Mouse (Mus musculus) MEL (cell line): ENCODE results near the gene Slc38a7. TPM values are rescaled to one million over a fixed set of nuclear protein-coding genes. Genes with fewer than 3 reads are reported as not detected.

ENCODE experiments used
- DNase-seq: peaks from one replicate; pipeline ENCODE4 v3.0.0; 2011; ENCODE audit warnings: low read depth, low spot score
- H3K27ac ChIP-seq: 2 replicates; pipeline ENCODE4 v1.5.1; 2012; ENCODE audit warnings: low read depth, mild to moderate bottlenecking, control low read depth, low read length, moderate library complexity; ENCODE audit not compliant: control insufficient read depth
- H3K27me3 ChIP-seq, 2 experiments: fragments of 150-350 bp in 1 of 2; sonication (generic) in 1 of 2; 2 replicates each; pipeline ENCODE4 v1.6.1; 2012; ENCODE audit warnings: low read length in 2 of 2, mild to moderate bottlenecking in 2 of 2, improper control_type of control experiment in 1 of 2, moderate library complexity in 1 of 2; ENCODE audit not compliant: insufficient read depth in 2 of 2, control insufficient read depth in 1 of 2
- H3K36me3 ChIP-seq, 2 experiments: 2 replicates each; pipeline ENCODE4 v1.6.1; 2012 to 2014; ENCODE audit warnings: low read length in 2 of 2, improper control_type of control experiment in 1 of 2, inconsistent platforms in 1 of 2, mild to moderate bottlenecking in 1 of 2; ENCODE audit not compliant: insufficient read depth in 2 of 2, control insufficient read depth in 1 of 2
- H3K4me1 ChIP-seq, 2 experiments: fragments of 150-350 bp in 1 of 2; sonication (generic) in 1 of 2; 2 replicates each; pipeline ENCODE4 v1.6.1; 2012; ENCODE audit warnings: low read length in 2 of 2, improper control_type of control experiment in 1 of 2, mild to moderate bottlenecking in 1 of 2; ENCODE audit not compliant: insufficient read depth in 2 of 2, control insufficient read depth in 1 of 2
- H3K4me3 ChIP-seq, 2 experiments: fragments of 150-350 bp in 1 of 2; sonication (generic) in 1 of 2; 2 replicates each; pipeline ENCODE4 v1.5.1; 2012; ENCODE audit warnings: low read depth in 2 of 2, low read length in 2 of 2, mild to moderate bottlenecking in 2 of 2, moderate library complexity in 2 of 2, control low read depth in 1 of 2, improper control_type of control experiment in 1 of 2; ENCODE audit not compliant: control insufficient read depth in 1 of 2, insufficient read depth in 1 of 2
- H3K79me2 ChIP-seq: 2 replicates; pipeline ENCODE4 v1.6.1; 2012; ENCODE audit warnings: mild to moderate bottlenecking, low read length, moderate library complexity; ENCODE audit not compliant: control insufficient read depth, poor library complexity, insufficient read depth
- H3K9ac ChIP-seq: 2 replicates; pipeline ENCODE4 v1.6.1; 2012; ENCODE audit warnings: low read depth, mild to moderate bottlenecking, control low read depth, low read length, moderate library complexity; ENCODE audit not compliant: control insufficient read depth, poor library complexity, severe bottlenecking
- H3K9me3 ChIP-seq: fragments of 150-350 bp; sonication (generic); replicated peaks from 2 replicates; pipeline ENCODE4 v1.6.1; 2012; ENCODE audit warnings: mild to moderate bottlenecking, low read length, improper control_type of control experiment, moderate library complexity; ENCODE audit not compliant: insufficient read depth
- CHD1 ChIP-seq: IDR thresholded peaks from 2 replicates; pipeline ENCODE4 v1.6.1; 2012; ENCODE audit warnings: low read depth, mild to moderate bottlenecking, inconsistent platforms, low read length, improper control_type of control experiment
- CTCF ChIP-seq, 3 experiments: IDR thresholded peaks in 2 of 3; conservative IDR thresholded peaks in 1 of 3; 2 replicates each; pipeline ENCODE4 v1.5.1; 2011 to 2012; ENCODE audit warnings: low read length in 3 of 3, low read depth in 2 of 3, mild to moderate bottlenecking in 2 of 3, improper control_type of control experiment in 1 of 3, inconsistent platforms in 1 of 3, mixed read lengths in 1 of 3, moderate library complexity in 1 of 3; ENCODE audit not compliant: control insufficient read depth in 1 of 3, insufficient read depth in 1 of 3, poor library complexity in 1 of 3, severe bottlenecking in 1 of 3
- E2F4 ChIP-seq: IDR thresholded peaks from 2 replicates; pipeline ENCODE4 v1.6.1; 2011; ENCODE audit warnings: low read depth, low read length, improper control_type of control experiment, borderline replicate concordance
- ELF1 ChIP-seq: IDR thresholded peaks from 2 replicates; pipeline ENCODE4 v1.6.1; 2014; ENCODE audit warnings: low read depth, mild to moderate bottlenecking, inconsistent platforms, low read length, improper control_type of control experiment, moderate library complexity
- EP300 ChIP-seq, 2 experiments: IDR thresholded peaks; 2 replicates each; pipeline ENCODE4 v1.6.1; 2011; ENCODE audit warnings: improper control_type of control experiment in 2 of 2, low read length in 2 of 2, low read depth in 1 of 2, mild to moderate bottlenecking in 1 of 2
- ETS1 ChIP-seq: IDR thresholded peaks from 2 replicates; pipeline ENCODE4 v1.6.1; 2012; ENCODE audit warnings: low read depth, mild to moderate bottlenecking, inconsistent platforms, low read length, improper control_type of control experiment, moderate library complexity
- JUND ChIP-seq: IDR thresholded peaks from 2 replicates; pipeline ENCODE4 v1.6.1; 2011; ENCODE audit warnings: low read depth, mild to moderate bottlenecking, improper control_type of control experiment, low read length
- KAT2A ChIP-seq: conservative IDR thresholded peaks from 2 replicates; pipeline ENCODE4 v1.6.1; 2012; ENCODE audit warnings: low read depth, low read length, improper control_type of control experiment, inconsistent platforms
- MXI1 ChIP-seq: IDR thresholded peaks from 2 replicates; pipeline ENCODE4 v1.6.1; 2011; ENCODE audit warnings: mild to moderate bottlenecking, low read depth, low read length, improper control_type of control experiment
- MYC ChIP-seq: IDR thresholded peaks from 2 replicates; pipeline ENCODE4 v1.6.1; 2011; ENCODE audit warnings: low read depth, mild to moderate bottlenecking, low read length, improper control_type of control experiment, moderate library complexity
- POLR2A ChIP-seq, 2 experiments: IDR thresholded peaks; 2 replicates each; pipeline ENCODE4 v1.6.1; 2011 to 2012; ENCODE audit warnings: low read length in 2 of 2, mild to moderate bottlenecking in 2 of 2, control low read depth in 1 of 2, improper control_type of control experiment in 1 of 2, low read depth in 1 of 2, moderate library complexity in 1 of 2; ENCODE audit not compliant: control insufficient read depth in 1 of 2, insufficient read depth in 1 of 2, poor library complexity in 1 of 2
- RCOR1 ChIP-seq: IDR thresholded peaks from 2 replicates; pipeline ENCODE4 v1.6.1; 2012; ENCODE audit warnings: low read depth, mild to moderate bottlenecking, inconsistent platforms, low read length, improper control_type of control experiment
- SMC3 ChIP-seq: IDR thresholded peaks from 2 replicates; pipeline ENCODE4 v1.6.1; 2011; ENCODE audit warnings: low read depth, low read length, improper control_type of control experiment
- UBTF ChIP-seq: IDR thresholded peaks from 2 replicates; pipeline ENCODE4 v1.6.1; 2012; ENCODE audit warnings: low read depth, mild to moderate bottlenecking, inconsistent platforms, low read length, improper control_type of control experiment, moderate library complexity, borderline replicate concordance; ENCODE audit not compliant: insufficient read depth
- USF2 ChIP-seq, 2 experiments: IDR thresholded peaks; 2 replicates each; pipeline ENCODE4 v1.6.1; 2011 to 2012; ENCODE audit warnings: improper control_type of control experiment in 2 of 2, low read length in 2 of 2, borderline replicate concordance in 1 of 2, inconsistent platforms in 1 of 2, low read depth in 1 of 2, mild to moderate bottlenecking in 1 of 2; ENCODE audit not compliant: insufficient read depth in 1 of 2
- ZMIZ1 ChIP-seq: IDR thresholded peaks from 2 replicates; pipeline ENCODE4 v1.6.1; 2012; ENCODE audit warnings: low read depth, mild to moderate bottlenecking, inconsistent platforms, low read length, improper control_type of control experiment, moderate library complexity
- polyA plus RNA-seq, 2 experiments: library from polyadenylated mRNA; stranded (reverse) in 1 of 2; unstranded in 1 of 2; fragments of >175 nt in 1 of 2; fragments of >200 nt in 1 of 2; gene quantifications; 2 replicates each; pipeline versions ENCODE4 v1.2.1 to v1.2.4; 2012; ENCODE audit warnings: low replicate concordance in 2 of 2, low read depth in 1 of 2; ENCODE audit not compliant: insufficient read length in 2 of 2, insufficient read depth in 1 of 2, missing spikeins in 1 of 2
- total RNA-seq: library from RNA; depleted of rRNA; stranded (reverse); fragments of 300-350 nt; gene quantifications from 2 replicates; pipeline ENCODE4 v1.2.3, GENCODE M21; 2012

The Slc38a7 gene
- total and polyA plus RNA-seq, 3 experiments: 2.5 to 6.5 TPM; not detected in 1

DNA sequence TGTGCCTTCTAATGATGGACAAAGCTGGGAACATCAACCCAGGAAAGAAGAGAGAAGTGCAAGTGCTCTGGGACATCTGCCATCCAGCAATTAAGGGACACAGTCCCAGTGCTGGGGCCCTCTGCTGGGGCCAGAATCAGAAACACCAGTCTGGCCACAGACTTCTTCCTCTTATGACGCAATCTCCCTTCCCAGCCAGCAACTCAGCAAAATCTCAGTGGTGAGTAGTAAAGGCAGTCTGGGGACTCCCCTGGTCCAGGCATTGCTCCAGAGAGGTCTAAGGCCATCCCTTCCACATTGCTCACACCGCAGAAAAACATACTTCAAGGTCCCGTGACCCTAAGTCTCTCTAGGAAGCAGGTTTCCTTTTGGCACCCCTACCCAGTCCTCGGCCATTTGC, 1.0 kb downstream of the Slc38a7 start:
- DNase-seq: peak; percentile 59
- Histone ChIP-seq H3K4me3 (peak overlapping the region; percentile 63 to 85; a peak in 3 of 4 replicates), H3K79me2 (peaks cover 3% of the 10 kb centered on the region; the same call in 1 of the 2 replicates)
- TF ChIP-seq ELF1 (no peak), E2F4 (no peak), JUND (no peak), ZMIZ1 (no peak), RCOR1 (peak; percentile 63), MXI1 (peak; percentile 27; the same call in 1 of the 2 replicates), EP300 (IDR thresholded peaks at IDR 0.05; ENCODE audit: low read depth in 1 of 2, low read length in 2 of 2) (0 out of 4 replicates have a peak, but pooled peaks of 1 of the 2 experiments have one; percentile 38), CTCF (IDR thresholded peaks at IDR 0.05 in 2 of 3, conservative IDR thresholded peaks at IDR 0.05 in 1 of 3; ENCODE audit: control insufficient read depth in 1 of 3, insufficient read depth in 1 of 3, low read depth in 2 of 3, low read length in 3 of 3, poor library complexity in 1 of 3, severe bottlenecking in 1 of 3) (peak in 1 of 3 experiments; percentile 30; a peak in 2 of 6 replicates), ETS1 (peak; percentile 51; the same call in 1 of the 2 replicates)
- TF ChIP-seq, all 39 proteins: peak for 5
- peaks cover 4 to 22% of the 10 kb centered on the region in 2 experiments for H3K4me1 ChIP-seq
- no peaks in the 10 kb centered on the region; a peak in 1 of 4 replicates for H3K27me3 ChIP-seq
- peak overlapping the region; percentile 71; the same call in 1 of the 2 replicates for H3K9ac ChIP-seq
- H3K27ac ChIP-seq: no peak overlapping the region
- H3K36me3 ChIP-seq: peaks cover 0 to 11% of the 10 kb centered on the region in 2 experiments; a peak in 2 of 4 replicates
- H3K9me3 ChIP-seq: no peaks in the 10 kb centered on the region

- peaks cover 3% of the 10 kb centered on the region; the same call in 1 of the 2 replicates for H3K79me2 ChIP-seq
- no peak overlapping the region for H3K4me3 ChIP-seq
- H3K9me3 ChIP-seq: no peaks in the 10 kb centered on the region
- TF ChIP-seq MYC (no peak), USF2 (IDR thresholded peaks at IDR 0.05; ENCODE audit: borderline replicate concordance in 1 of 2, insufficient read depth in 1 of 2, low read depth in 1 of 2, low read length in 2 of 2) (no peak), SMC3 (no peak), KAT2A (no peak), ELF1 (no peak), UBTF (no peak), MXI1 (no peak), CHD1 (no peak), POLR2A (IDR thresholded peaks at IDR 0.05; ENCODE audit: control insufficient read depth in 1 of 2, insufficient read depth in 1 of 2, low read depth in 1 of 2, low read length in 2 of 2, poor library complexity in 1 of 2) (no peak)
- no peak overlapping the region for H3K9ac ChIP-seq
- DNase-seq: no peak
- peaks cover 0 to 11% of the 10 kb centered on the region in 2 experiments; a peak in 2 of 4 replicates for H3K36me3 ChIP-seq
- H3K27me3 ChIP-seq: no peaks in the 10 kb centered on the region; a peak in 1 of 4 replicates
- H3K4me1 ChIP-seq: peaks cover 4 to 22% of the 10 kb centered on the region in 2 experiments
- H3K27ac ChIP-seq: no peak overlapping the region
These were observed 3.0 kb downstream of the Slc38a7 start for GRCm38 (mm10) chr8:95850326-95850725.
